Mouse (Mus musculus): ENCODE results near the gene Polr1d.
A peak's percentile ranks its signal among the peaks of the same experiment; 100 is the strongest.

Gene Polr1d

DNA sequence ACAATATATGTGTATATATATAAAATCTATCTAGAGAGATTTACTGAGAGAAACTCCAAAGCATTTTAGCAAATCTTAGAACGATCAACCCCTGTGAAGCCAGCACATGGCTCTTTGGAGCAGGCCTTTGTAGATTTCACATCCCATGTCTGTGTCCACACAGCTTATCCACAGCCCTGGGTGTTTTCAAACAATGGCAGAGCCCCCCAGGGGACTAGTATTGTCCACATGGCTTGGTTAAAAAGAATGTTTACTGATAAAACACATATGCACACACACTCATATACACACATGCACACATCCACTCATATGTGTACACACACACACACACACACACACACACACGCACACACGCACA lies 58.2 kb downstream of the Polr1d start:
- no peak for ATAC-seq (ENCODE audit: low TSS enrichment)

- no peak for ATAC-seq (ENCODE audit: low TSS enrichment)
Observed at GRCm38 (mm10) chr5:147135994-147136393, 59.1 kb downstream of the Polr1d start.

GRCm38 (mm10) chr5:147147340-147147739 lies 70.5 kb downstream of the Polr1d start:
- ATAC-seq (ENCODE audit: low TSS enrichment): no peak

- ATAC-seq (ENCODE audit: low TSS enrichment): no peak
Observed at GRCm38 (mm10) chr5:147154806-147155371, 78.0 kb downstream of the Polr1d start.

- ATAC-seq (ENCODE audit: low TSS enrichment): 0 out of 2 replicates have a peak, but pooled peaks have one; percentile 27
Observed at GRCm38 (mm10) chr5:147155449-147156133, 78.7 kb downstream of the Polr1d start.

DNA sequence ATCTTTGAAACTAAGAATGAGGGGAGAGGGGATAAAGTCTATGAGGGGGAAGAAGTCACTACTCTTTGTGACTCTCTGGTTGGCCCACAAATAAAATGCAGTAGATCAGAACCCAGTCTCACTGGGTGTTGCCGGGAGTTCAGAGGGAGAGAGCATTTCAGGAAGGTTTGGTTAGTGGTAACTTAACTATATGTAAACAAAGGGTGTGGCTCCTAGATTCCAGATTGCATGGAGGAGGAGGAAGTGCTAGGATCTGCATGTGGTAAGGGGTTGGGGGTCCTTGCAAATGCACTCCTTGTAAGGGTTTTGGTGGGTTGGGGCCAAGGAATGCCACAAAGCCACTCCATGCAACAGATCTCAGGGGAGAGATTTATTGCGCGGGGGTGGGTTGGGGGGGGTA lies 79.5 kb downstream of the Polr1d start:
- no peak for ATAC-seq (ENCODE audit: low TSS enrichment)

DNA sequence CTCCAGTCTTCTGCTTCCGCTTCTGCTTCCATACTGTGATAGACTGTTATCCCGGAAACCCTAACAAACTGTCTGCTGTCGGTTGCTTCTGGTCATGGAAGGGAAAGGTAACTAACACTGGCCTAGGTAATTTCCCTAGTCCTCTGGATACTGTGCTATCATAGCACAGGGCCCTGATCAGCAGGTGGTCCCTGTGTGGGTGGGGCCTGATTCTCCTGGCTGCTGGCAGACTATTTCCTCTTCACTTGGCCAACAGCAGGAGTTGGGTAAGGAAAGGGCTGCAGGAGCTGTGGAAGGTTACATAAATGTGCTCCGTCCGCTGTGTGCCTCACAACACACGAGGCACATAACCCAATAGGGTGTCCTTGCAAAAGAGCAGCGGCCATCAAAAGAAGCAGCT lies 80.6 kb downstream of the Polr1d start:
- ATAC-seq (ENCODE audit: low TSS enrichment): no peak

DNA sequence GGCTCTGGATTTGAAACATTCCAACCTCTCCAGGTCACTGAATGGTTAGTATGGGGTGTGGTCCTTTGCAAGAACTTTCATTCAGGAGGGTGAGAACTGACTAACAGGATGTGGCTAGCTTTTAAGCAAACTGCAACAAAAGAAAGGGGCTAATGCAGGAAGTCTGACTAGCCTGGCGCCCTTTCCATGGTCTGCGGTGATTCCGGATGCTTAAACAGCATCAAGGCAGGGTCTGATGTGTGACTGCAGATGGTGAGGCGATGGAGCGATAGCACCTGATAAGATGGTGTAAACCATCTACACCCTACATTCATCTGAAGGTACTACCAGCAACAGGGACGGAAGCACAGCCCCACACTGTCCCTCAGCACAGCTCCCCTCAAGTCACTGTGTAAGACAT lies 82.5 kb downstream of the Polr1d start:
- no peak for ATAC-seq (ENCODE audit: low TSS enrichment)

DNA sequence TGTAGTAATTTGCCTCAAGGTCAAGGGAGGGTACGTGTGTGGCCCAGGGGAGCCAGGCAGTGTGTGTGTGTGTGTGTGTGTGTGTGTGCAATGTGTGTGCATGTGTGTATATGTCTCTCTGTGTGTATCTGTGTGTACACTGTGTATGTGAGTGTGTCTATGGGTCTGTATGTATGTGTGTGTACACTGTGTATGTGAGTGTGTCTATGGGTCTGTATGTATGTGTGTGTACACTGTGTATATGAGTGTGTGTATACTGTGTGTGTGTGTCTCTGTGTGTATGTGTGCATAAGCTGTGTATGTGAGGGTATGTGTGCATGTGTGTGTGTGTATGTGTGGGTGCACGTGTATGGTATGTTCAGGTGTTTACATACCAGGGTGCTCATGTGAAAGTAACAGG lies 82.9 kb downstream of the Polr1d start:
- no peak for ATAC-seq (ENCODE audit: low TSS enrichment)

All from frontal cortex, adult (tissue).